Mouse (Mus musculus): ENCODE results near the gene Sertad2. TPM values are rescaled to one million over a fixed set of nuclear protein-coding genes. Genes with fewer than 3 reads are reported as not detected.

Sertad2 gene
- polyA plus RNA-seq, 1 experiment from 2014 or later, result 35.2 TPM

- Histone ChIP-seq H3K27ac (no peak overlapping the region), H3K27me3 (no peaks in the 10 kb centered on the region), H3K4me1 (peaks cover 9% of the 10 kb centered on the region; the same call in 1 of the 2 replicates), H3K9ac (peak overlapping the region; percentile 74), H3K4me2 (peak overlapping the region; percentile 85), H3K4me3 (peak overlapping the region; percentile 52), H3K36me3 (ENCODE audit: poor library complexity, severe bottlenecking) (no peaks in the 10 kb centered on the region), H3K9me3 (replicated peaks) (no peaks in the 10 kb centered on the region)
- ATAC-seq, result peak; percentile 88
- WGBS, result under 1% methylated on average over 30 of the region's 42 CpGs
Measured at GRCm38 (mm10) chr11:20531992-20532881, 10.8 kb upstream of the Sertad2 start.

- Histone ChIP-seq H3K36me3 (ENCODE audit: poor library complexity, severe bottlenecking) (no peaks in the 10 kb centered on the region), H3K4me3 (no peak overlapping the region), H3K27ac (no peak overlapping the region), H3K9ac (no peak overlapping the region), H3K9me3 (replicated peaks) (no peaks in the 10 kb centered on the region), H3K4me2 (no peak overlapping the region), H3K27me3 (no peaks in the 10 kb centered on the region), H3K4me1 (peaks cover 9% of the 10 kb centered on the region; the same call in 1 of the 2 replicates)
- no peak for ATAC-seq
- WGBS, result 84% methylated on average over 4 of the region's 4 CpGs
Measured at GRCm38 (mm10) chr11:20533231-20533630, 9.8 kb upstream of the Sertad2 start.

GRCm38 (mm10) chr11:20537221-20537620 is 5.8 kb upstream of the Sertad2 start:
- Histone ChIP-seq H3K9me3 (replicated peaks) (no peaks in the 10 kb centered on the region), H3K27ac (no peak overlapping the region), H3K36me3 (ENCODE audit: poor library complexity, severe bottlenecking) (no peaks in the 10 kb centered on the region), H3K27me3 (no peaks in the 10 kb centered on the region), H3K9ac (no peak overlapping the region), H3K4me2 (no peak overlapping the region), H3K4me1 (peaks cover 10% of the 10 kb centered on the region), H3K4me3 (no peak overlapping the region)
- WGBS, result 90% methylated on average over 3 of the region's 3 CpGs
- ATAC-seq, result no peak

- Histone ChIP-seq H3K9ac (no peak overlapping the region), H3K4me1 (peaks cover 6% of the 10 kb centered on the region), H3K9me3 (replicated peaks) (no peaks in the 10 kb centered on the region), H3K27ac (no peak overlapping the region), H3K27me3 (no peaks in the 10 kb centered on the region), H3K4me2 (no peak overlapping the region), H3K36me3 (ENCODE audit: poor library complexity, severe bottlenecking) (no peaks in the 10 kb centered on the region), H3K4me3 (no peak overlapping the region)
- WGBS, result 81% methylated on average over 3 of the region's 3 CpGs
- ATAC-seq, result no peak
Measured at GRCm38 (mm10) chr11:20538496-20538895, 4.6 kb upstream of the Sertad2 start.

GRCm38 (mm10) chr11:20541280-20541679 is 1.8 kb upstream of the Sertad2 start:
- 0 out of 2 replicates have a peak overlapping the region, but pooled peaks have one; percentile 80 for H3K4me3 ChIP-seq
- no peaks in the 10 kb centered on the region for H3K36me3 ChIP-seq (ENCODE audit: poor library complexity, severe bottlenecking)
- no peak overlapping the region for H3K27ac ChIP-seq
- no peak overlapping the region for H3K9ac ChIP-seq
- peaks cover 23% of the 10 kb centered on the region for H3K4me1 ChIP-seq
- 77% methylated on average over 3 of the region's 3 CpGs for WGBS
- H3K4me2 ChIP-seq, result no peak overlapping the region; the same call in 1 of the 2 replicates
- no peaks in the 10 kb centered on the region for H3K9me3 ChIP-seq (replicated peaks)
- no peak for ATAC-seq
- H3K27me3 ChIP-seq, result no peaks in the 10 kb centered on the region

DNA sequence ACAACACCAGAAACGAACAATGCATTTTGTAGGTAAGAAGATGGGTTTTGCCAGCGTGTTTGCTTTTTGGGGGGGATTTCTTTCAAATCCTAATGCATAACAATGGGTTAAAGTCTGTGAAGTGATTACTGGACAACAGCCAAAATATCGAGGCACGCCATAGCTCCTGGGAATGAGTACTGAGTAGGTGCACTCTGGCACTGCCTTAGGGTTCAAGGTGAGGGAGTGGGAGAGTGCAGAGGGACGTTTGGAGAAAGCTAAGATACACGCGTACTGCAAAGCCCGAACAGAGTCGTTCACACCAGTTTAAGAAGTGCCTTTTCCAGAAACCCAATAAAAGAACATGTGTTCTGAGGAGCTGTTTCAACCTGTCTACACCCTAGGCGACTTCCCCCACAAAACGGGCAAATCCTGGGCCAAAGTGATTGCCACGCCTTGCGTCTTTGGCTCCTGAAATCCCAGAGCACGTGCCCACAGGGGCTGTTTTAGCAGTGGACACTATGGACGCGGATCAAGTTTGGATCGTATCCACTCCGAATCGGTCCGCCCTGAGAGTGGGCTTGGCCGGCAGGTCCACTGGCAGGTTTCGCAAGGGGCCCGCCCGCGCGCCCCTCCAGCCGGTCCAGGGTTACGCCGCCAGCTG is 937 bp upstream of the Sertad2 start:
- ATAC-seq, result peak; percentile 0; the same call in 1 of the 2 replicates
- H3K9ac ChIP-seq, result peak overlapping the region; percentile 66
- WGBS, result 1% methylated on average over 28 of the region's 29 CpGs

GRCm38 (mm10) chr11:20543453-20544120 is 534 bp downstream of the Sertad2 start:
- peak overlapping the region; percentile 80 for H3K4me3 ChIP-seq
- H3K4me1 ChIP-seq, result peaks cover 23% of the 10 kb centered on the region
- H3K36me3 ChIP-seq (ENCODE audit: poor library complexity, severe bottlenecking), result no peaks in the 10 kb centered on the region
- H3K4me2 ChIP-seq, result peak overlapping the region; percentile 77
- no peaks in the 10 kb centered on the region for H3K27me3 ChIP-seq
- no peak; the same call in 1 of the 2 replicates for ATAC-seq
- H3K9me3 ChIP-seq (replicated peaks), result no peaks in the 10 kb centered on the region
- H3K9ac ChIP-seq, result peak overlapping the region; percentile 82
- peak overlapping the region; percentile 92 for H3K27ac ChIP-seq
- whole genome bisulfite sequencing, result under 1% methylated on average over 51 of the region's 51 CpGs

More for the DNA sequence above, 937 bp upstream of the Sertad2 start:
- peak overlapping the region; percentile 92; the same call in 1 of the 2 replicates for H3K27ac ChIP-seq
- H3K4me3 ChIP-seq, result peak overlapping the region; percentile 80
- H3K4me2 ChIP-seq, result peak overlapping the region; percentile 77
- H3K27me3 ChIP-seq, result no peaks in the 10 kb centered on the region
- no peaks in the 10 kb centered on the region for H3K9me3 ChIP-seq (replicated peaks)
- H3K4me1 ChIP-seq, result peaks cover 23% of the 10 kb centered on the region
- no peaks in the 10 kb centered on the region for H3K36me3 ChIP-seq (ENCODE audit: poor library complexity, severe bottlenecking)

DNA sequence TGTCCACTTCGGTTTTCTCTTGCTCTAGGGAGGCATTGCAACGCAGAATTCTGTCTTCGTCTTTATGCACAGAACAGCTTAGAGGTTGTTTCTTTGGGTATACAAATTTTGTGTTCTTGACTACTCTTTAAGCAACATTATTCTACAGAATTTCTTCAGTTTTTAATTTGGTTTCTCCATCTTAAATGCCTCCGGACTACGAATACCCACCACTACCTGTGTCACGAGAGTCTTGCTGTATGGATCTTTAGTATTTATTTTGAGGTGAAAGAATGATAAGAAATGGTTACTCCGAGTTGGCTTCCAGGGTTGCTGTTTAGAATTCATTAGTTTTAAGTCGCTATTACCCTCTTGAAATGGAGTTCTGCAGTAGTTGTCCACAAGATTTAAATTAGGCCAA is 1.3 kb downstream of the Sertad2 start:
- Histone ChIP-seq H3K4me1 (peaks cover 23% of the 10 kb centered on the region), H3K4me2 (peak overlapping the region; percentile 77), H3K9ac (no peak overlapping the region), H3K36me3 (ENCODE audit: poor library complexity, severe bottlenecking) (no peaks in the 10 kb centered on the region), H3K27ac (no peak overlapping the region), H3K9me3 (replicated peaks) (no peaks in the 10 kb centered on the region), H3K27me3 (no peaks in the 10 kb centered on the region), H3K4me3 (peak overlapping the region; percentile 80)
- ATAC-seq, result no peak
- 46% methylated on average over 8 of the region's 8 CpGs for WGBS

- H3K9me3 ChIP-seq (replicated peaks), result no peaks in the 10 kb centered on the region
- H3K27me3 ChIP-seq, result no peaks in the 10 kb centered on the region
- H3K4me2 ChIP-seq, result no peak overlapping the region
- no peaks in the 10 kb centered on the region for H3K36me3 ChIP-seq (ENCODE audit: poor library complexity, severe bottlenecking)
- no peak overlapping the region for H3K4me3 ChIP-seq
- H3K27ac ChIP-seq, result no peak overlapping the region
- no peak overlapping the region for H3K9ac ChIP-seq
- H3K4me1 ChIP-seq, result peaks cover 23% of the 10 kb centered on the region
- no peak for ATAC-seq
- 42% methylated on average over 3 of the region's 3 CpGs for WGBS
Measured at GRCm38 (mm10) chr11:20544801-20545515, 1.9 kb downstream of the Sertad2 start.

DNA sequence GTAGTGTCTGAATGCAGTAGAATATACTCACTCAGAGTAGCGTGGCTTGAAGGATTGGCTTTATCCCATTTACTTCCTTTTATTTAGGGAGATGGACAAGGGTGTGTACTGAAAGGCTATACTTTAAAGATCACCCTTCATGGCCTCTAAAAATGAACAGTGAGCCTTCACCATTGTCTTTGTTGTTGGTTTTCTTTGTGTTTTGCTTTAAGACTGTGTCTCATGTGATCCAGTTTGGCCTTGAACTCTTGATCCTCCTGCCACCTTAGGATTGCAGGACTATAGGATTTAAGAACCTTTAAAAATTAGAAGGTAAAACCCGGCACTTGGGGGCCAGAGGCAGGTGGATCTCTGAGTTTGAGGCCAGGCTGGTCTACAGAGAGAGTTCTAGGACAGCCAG is 6.4 kb downstream of the Sertad2 start:
- WGBS, result 64% methylated on average over 2 of the region's 2 CpGs
- H3K4me2 ChIP-seq, result no peak overlapping the region

GRCm38 (mm10) chr11:20550196-20550595 is 7.1 kb downstream of the Sertad2 start:
- WGBS, result 58% methylated on average over 7 of the region's 7 CpGs
- no peak overlapping the region for H3K27ac ChIP-seq
- no peaks in the 10 kb centered on the region for H3K27me3 ChIP-seq
- H3K9ac ChIP-seq, result no peak overlapping the region
- no peaks in the 10 kb centered on the region for H3K36me3 ChIP-seq (ENCODE audit: poor library complexity, severe bottlenecking)
- no peaks in the 10 kb centered on the region for H3K9me3 ChIP-seq (replicated peaks)
- no peak overlapping the region for H3K4me2 ChIP-seq
- no peak for ATAC-seq
- H3K4me3 ChIP-seq, result no peak overlapping the region
- peaks cover 11% of the 10 kb centered on the region for H3K4me1 ChIP-seq

More for the DNA sequence above, 6.4 kb downstream of the Sertad2 start:
- no peak for ATAC-seq
- no peak overlapping the region for H3K27ac ChIP-seq
- no peaks in the 10 kb centered on the region for H3K36me3 ChIP-seq (ENCODE audit: poor library complexity, severe bottlenecking)
- no peaks in the 10 kb centered on the region for H3K27me3 ChIP-seq
- H3K9me3 ChIP-seq (replicated peaks), result no peaks in the 10 kb centered on the region
- no peak overlapping the region for H3K9ac ChIP-seq
- H3K4me3 ChIP-seq, result no peak overlapping the region
- H3K4me1 ChIP-seq, result peaks cover 15% of the 10 kb centered on the region

All from forebrain, embryonic 13.5 days (tissue).